Mouse (Mus musculus) gastrocnemius, postnatal 36 days (tissue): Measurements from ENCODE around the gene Rtl9. TPM values are rescaled to one million over a fixed set of nuclear protein-coding genes. Genes with fewer than 3 reads are reported as not detected.

ENCODE experiments used
- total RNA-seq, 2 experiments: library from RNA; stranded (reverse); gene quantifications; 2 replicates each; pipeline ENCODE4 v1.2.3; 2021

The Rtl9 gene
- total RNA-seq, 2 experiments from 2014 or later = 0.13 to 0.17 TPM

Other genes starting within 250 kb of the Rtl9 start
- gene Ammecr1, start 132.9 kb upstream of the Rtl9 start, total RNA-seq = 1 to 10 TPM; 4.2 TPM